Mouse (Mus musculus) thymus, postnatal 25 days (tissue): ENCODE data around the gene Slco3a1.

ENCODE experiments used
- DNase-seq: peaks from one replicate; pipeline ENCODE4 v3.0.0; 2022

The Slco3a1 gene

GRCm38 (mm10) chr7:74554608-74555311 is at the start of gene Slco3a1:
Gene Slco3a1 (minus strand): TSS chr7:74554780.
- DNase-seq, result peak; percentile 83

GRCm38 (mm10) chr7:74600996-74601395 is 46.4 kb upstream of the Slco3a1 start:
- DNase-seq, result no peak

- DNase-seq, result no peak
Observed at GRCm38 (mm10) chr7:74579411-74579810, 24.8 kb upstream of the Slco3a1 start.

GRCm38 (mm10) chr7:74575678-74576077 is 21.1 kb upstream of the Slco3a1 start:
- no peak for DNase-seq

- peak; percentile 70 for DNase-seq
Observed at GRCm38 (mm10) chr7:74555416-74555815, 836 bp upstream of the Slco3a1 start.

- DNase-seq, result peak; percentile 72
Observed at GRCm38 (mm10) chr7:74554041-74554561, 479 bp downstream of the Slco3a1 start.

GRCm38 (mm10) chr7:74553111-74553650 is 1.4 kb downstream of the Slco3a1 start:
- DNase-seq, result no peak

- no peak for DNase-seq
Observed at GRCm38 (mm10) chr7:74552546-74552945, 2.0 kb downstream of the Slco3a1 start.

- DNase-seq, result peak; percentile 39
Observed at GRCm38 (mm10) chr7:74552000-74552358, 2.6 kb downstream of the Slco3a1 start.

GRCm38 (mm10) chr7:74551338-74551999 is 3.1 kb downstream of the Slco3a1 start:
- DNase-seq, result peak; percentile 61

- no peak for DNase-seq
Observed at GRCm38 (mm10) chr7:74549686-74550085, 4.9 kb downstream of the Slco3a1 start.

- DNase-seq, result no peak
Observed at GRCm38 (mm10) chr7:74549013-74549582, 5.5 kb downstream of the Slco3a1 start.

GRCm38 (mm10) chr7:74546691-74547090 is 7.9 kb downstream of the Slco3a1 start:
- DNase-seq, result no peak

GRCm38 (mm10) chr7:74545498-74545990 is 9.0 kb downstream of the Slco3a1 start:
- no peak for DNase-seq

- DNase-seq, result peak; percentile 79
Observed at GRCm38 (mm10) chr7:74544306-74544705, 10.3 kb downstream of the Slco3a1 start.

GRCm38 (mm10) chr7:74541958-74542357 is 12.6 kb downstream of the Slco3a1 start:
- DNase-seq, result no peak

GRCm38 (mm10) chr7:74540933-74541725 is 13.5 kb downstream of the Slco3a1 start:
- DNase-seq, result no peak

GRCm38 (mm10) chr7:74536186-74536585 is 18.4 kb downstream of the Slco3a1 start:
- no peak for DNase-seq

- DNase-seq, result no peak
Observed at GRCm38 (mm10) chr7:74531468-74532097, 23.0 kb downstream of the Slco3a1 start.

- DNase-seq, result peak; percentile 23
Observed at GRCm38 (mm10) chr7:74529877-74530276, 24.7 kb downstream of the Slco3a1 start.

GRCm38 (mm10) chr7:74529183-74529757 is 25.3 kb downstream of the Slco3a1 start:
- no peak for DNase-seq

GRCm38 (mm10) chr7:74528182-74528581 is 26.4 kb downstream of the Slco3a1 start:
- no peak for DNase-seq
